Mouse (Mus musculus) CD4-positive, CD25-positive, alpha-beta regulatory T cell, adult 4 months (primary cell): ENCODE results near the gene Fgfr4. TPM values are rescaled to one million over a fixed set of nuclear protein-coding genes. Genes with fewer than 3 reads are reported as not detected.
"Not testable (repeated sequence)": the region's sequence is repeated elsewhere in the genome, so short reads cannot be mapped to it uniquely, and the experiment has no call there.

ENCODE experiments used
- ATAC-seq: one replicate; pipeline ENCODE4 v1.8.0; 2017
- polyA plus RNA-seq, 2 experiments: library from polyadenylated mRNA; unstranded; fragments of 100-300 nt; shearing (Covaris generic); gene quantifications; one replicate each; pipeline ENCODE4 v1.2.1; 2017

Gene Fgfr4
- polyA plus RNA-seq, 2 experiments from 2014 or later, result not detected

DNA sequence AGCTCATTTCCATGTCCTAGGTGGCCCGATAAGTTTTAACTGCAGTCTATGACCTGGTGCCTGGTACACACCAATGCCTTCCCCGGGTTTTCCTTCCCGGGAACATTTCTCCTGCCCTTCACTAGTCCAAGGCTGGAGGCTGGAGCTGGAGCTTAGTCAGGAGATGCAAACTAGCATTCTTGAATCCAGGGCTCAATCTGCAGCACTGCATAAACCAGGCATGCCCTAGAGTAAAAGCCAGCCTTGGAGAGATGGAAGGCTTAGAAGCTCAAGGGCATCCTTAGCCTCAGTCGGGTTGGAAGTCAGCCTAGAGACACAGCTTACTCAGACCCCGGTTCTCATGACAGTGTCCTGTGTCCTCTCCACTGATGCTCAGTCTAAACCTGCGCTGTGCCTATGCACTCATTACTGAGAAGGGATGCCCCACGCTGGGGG lies 19.9 kb downstream of the Fgfr4 start:
- ATAC-seq, result no peak

DNA sequence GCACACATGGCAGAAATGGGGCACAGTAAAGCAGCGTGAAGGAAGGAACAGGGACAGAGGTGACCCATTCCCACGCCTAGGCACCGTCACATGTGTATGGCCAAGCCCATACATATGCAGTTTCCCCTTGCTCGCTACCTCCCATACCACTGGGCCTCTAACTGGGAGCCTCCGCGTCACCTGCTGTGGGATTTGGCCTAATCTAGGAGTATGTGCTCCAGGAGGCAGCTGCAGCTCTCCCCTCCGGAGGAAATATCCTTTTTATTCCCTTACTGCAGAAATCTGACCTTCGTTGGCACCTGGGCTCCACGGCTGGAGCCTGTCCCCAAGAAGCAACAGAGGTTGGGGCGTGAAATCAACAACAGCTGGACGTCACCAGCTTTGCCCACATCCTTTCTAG lies 21.9 kb downstream of the Fgfr4 start:
- ATAC-seq, result no peak

DNA sequence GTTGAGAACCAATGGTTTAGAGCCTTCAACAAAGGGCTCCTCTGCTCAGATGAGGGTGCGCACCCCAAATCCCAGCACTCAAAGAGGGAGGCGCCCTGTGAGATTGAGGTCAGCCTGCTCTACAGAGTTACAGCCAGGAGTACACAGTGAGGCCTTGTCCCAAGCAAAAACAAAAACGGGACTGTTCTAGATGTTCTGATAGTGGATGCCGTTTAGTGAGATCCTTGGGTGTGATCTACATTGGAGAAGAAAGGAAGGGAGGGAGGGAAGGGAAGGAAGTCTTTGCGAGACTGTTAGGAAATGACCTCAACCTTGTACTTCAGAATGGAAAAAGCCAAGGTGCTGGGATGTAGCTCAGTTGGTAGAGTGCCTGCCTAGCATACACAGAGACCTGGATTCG lies 23.8 kb downstream of the Fgfr4 start:
- ATAC-seq, result no peak

DNA sequence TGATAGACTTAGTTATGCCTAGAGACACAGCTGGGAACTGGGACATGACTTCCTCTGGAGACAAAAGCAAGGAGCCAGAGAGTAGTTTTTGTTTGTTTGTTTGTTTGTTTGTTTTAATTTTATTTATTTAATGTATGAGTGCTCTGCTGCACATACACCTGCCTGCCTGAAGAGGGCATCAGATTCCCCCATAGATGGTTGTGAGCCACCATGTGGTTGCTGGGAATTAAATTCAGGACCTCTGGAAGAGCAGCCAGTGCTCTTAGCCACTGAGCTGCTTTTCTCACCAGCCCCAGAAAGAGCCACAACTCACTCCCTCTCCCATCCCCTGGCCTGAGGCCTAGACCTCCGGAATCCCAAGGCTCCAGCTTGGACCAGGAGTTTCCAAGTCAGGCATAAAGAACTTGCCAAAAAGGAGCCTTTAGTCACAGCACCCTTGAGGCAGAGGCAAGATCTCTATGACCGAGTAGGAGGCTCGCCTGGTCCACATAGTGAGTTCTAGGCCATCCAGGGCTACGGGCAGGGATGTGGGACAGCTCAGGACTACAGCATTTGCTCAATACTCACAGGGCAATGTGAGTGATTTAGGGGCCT lies 25.6 kb downstream of the Fgfr4 start:
- no peak for ATAC-seq

DNA sequence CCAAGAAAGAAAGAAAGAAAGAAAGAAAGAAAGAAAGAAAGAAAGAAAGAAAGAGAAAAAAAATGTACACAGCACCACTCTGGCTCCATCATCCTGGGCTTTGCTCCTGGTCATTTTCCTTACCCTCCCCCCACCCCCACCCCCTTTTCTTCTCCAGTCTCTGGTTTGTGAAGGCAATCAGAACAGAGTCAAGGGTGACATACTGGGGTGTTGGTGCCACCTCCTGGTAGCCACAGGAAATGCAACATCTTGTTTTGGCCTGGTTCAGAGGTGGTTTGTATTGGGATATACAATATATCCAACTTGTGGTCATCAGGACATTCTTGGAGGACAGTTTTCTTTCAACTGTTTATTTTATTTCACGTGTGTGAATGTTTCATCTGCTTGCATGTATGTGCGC lies 26.1 kb downstream of the Fgfr4 start:
- peak; percentile 68 for ATAC-seq

DNA sequence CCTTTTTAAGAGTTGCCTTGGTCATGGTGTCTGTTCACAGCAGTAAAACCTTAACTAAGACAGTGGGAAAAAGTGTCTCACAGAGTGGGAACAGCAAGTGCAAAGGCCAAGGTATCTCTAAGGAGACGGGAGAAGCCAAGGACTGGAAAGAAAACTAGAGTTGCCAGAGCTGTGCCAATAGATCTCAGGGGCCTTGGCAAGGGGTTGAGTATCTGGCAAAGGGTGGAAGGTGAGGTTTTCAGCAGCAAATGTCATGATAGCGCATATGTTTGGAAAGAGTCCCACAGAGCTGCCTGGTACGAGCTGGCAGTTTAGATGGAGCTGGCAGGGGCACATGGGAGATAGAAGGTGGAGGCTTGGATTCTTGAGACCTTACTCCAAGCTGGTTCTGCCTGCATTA lies 27.2 kb downstream of the Fgfr4 start:
- ATAC-seq, result no peak

DNA sequence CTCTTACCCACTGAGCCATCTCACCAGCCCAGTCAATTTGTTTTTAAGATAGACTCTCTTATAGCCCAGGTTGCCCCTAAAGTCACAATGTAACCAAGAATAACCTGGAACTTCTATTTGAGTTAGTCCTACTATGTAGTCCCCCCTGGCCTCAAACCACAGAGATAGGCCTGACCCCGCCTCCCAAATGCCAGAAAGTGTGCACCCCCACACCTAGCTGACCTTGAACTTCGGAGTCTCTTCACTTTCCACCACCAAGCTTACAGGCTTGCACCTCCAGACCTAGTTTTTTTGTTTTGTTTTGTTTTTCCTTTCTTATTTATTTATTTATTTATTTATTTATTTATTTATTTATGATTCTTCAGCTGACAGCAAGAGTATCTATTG lies 29.3 kb downstream of the Fgfr4 start:
- ATAC-seq, result no peak

DNA sequence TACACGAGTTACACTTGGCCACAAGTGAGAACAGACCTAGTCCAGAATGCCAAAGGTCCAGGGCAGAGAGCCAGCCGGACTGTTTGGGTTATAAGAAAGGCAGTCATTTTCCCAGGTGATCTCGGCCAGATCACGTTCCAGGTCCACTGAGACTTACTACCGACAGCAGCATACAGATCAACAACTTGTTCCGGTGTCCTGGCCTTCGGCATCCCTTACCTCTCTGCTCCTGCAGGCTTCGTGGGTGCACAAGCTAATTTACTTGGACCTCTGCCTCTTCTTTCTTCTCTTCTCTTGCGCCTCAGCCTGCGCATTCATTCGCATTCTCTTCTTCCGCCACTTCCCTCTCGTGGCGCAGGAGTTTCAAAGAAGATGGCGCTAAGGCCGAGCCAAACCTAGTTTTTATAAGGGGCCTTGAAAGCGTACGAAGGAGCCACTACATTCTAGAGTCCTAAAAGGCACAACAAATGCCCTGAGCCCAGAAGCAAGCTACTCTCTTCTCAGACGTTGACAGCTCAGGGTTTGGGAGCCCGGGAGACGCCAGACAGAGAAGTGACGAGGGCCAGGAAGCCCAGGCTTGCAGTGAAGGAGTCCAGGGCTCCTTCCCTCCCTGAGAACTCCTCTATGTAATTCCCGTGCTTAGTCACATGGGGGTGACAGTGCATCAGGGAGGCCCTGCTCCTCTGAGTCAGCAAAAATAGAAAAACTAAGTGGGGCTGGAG lies 29.9 kb downstream of the Fgfr4 start:
- ATAC-seq, result peak; percentile 76

DNA sequence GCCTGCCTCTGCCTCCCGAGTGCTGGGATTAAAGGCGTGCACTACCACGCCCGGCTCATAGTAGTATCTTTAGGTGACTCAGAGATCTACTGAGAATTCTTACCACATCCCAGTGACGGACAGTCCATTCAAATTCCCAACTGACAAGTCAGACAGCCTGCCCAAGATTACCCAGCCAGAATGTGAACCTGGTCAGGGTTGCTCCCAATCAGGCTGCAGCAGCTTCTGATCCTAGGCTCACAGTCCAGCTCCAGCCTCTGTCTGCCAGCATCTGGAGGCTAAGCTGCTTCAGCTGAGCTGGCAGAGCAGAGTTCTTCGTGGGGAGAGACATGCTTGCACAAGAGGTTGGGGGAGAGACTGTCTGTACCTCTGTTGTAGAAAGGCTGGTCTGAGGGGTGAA lies 30.9 kb downstream of the Fgfr4 start:
- no peak for ATAC-seq

DNA sequence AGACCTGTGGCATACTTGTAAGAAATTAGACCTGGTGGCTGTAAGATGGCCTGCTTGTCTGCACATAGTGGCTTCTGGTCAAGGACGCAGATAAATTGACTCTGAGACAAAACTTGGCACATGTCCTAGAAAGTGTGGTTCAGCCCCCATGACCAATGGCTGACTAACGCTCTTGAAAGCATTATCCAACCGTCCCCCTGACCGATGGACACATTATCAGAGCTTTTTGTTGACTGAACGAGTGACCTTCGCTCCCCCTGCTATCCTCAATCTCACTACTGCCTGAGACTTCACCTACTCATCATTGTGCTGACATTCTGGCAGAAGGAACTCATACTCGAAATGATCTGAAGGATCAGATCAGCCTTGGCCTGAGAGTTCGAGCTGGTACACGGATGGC lies 34.6 kb downstream of the Fgfr4 start:
- ATAC-seq, result not testable (repeated sequence)

DNA sequence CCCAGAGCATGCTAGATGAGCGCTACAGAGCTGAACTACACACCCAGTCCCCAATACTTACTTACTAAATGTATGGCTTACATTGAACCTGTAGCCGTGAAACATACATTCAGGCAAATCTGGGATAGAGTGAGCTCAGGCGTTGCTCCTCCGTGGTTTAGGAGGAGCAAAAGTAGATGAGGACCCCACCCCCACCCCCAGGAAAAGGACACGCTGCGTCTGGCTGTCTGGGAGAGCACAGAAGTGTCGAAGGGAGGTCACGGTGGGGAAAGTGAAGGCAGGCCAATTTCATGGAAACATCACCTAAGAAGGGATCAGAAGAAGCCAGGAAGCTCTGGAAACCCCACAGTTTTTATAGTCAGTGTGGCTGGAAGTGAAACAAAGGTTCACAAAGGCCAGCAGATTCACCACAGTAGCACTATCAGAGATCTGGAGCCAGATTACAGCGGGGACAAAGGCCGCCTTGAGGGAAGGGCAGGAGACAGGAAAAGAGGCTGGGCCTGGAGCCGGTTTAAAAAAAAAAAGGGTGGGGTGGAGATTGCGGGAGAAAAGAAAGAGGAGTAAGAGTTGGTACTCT lies 37.2 kb downstream of the Fgfr4 start:
- ATAC-seq, result peak; percentile 22

DNA sequence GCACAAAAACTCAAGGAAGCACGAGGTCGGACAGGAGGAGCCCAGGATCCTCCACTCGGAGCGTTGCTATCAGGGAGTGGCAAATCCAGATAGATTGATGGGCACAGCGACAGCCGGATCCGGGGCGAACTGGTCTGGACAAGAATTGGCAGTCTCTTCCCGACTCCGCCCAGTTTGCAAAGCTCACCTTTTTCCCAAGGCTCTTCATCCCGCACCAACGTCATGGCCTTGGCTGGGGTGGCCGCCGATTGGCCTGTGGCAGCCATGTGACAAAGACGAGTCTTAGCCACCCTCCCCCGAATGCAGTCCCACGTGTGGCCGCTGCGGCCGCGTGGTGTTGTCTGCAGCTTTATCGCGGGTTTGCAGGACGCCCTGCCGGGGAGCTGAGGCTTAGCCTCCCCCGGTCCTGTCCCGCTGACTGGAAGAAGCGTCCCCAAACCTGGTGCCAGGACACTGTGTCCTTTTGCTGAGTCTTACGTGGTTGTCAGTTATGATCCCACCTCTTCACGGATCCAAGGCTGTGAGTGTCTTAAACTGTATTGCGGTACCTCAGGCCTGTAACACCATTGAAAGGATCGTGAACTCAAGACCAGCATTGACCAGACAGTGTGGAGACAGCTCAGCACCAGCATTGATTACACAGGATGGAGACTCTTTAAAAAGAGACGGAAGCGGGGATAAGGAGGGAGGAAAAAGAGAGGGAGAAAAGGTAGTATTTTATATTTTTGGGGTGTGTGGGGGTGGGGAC lies 37.9 kb downstream of the Fgfr4 start:
- peak; percentile 99 for ATAC-seq

DNA sequence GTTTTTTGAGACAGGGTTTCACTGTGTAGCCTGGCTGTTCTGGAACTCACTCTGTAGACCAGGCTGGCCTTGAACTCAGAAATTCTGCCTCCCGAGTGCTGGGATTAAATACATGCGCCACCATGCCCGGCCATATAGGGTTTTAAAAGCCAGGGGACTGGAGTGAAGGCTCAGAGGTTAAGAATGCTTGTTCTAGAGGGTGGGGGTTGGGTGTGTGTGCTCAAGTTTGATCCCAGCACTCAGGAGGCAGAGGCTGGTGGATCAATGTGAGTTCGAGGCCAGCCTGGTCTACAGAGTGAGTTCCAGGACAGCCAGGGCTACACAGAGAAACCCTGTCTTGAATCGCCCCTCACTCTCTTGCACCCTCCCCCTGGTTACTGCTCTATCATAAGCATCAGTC lies 39.1 kb downstream of the Fgfr4 start:
- ATAC-seq, result no peak

DNA sequence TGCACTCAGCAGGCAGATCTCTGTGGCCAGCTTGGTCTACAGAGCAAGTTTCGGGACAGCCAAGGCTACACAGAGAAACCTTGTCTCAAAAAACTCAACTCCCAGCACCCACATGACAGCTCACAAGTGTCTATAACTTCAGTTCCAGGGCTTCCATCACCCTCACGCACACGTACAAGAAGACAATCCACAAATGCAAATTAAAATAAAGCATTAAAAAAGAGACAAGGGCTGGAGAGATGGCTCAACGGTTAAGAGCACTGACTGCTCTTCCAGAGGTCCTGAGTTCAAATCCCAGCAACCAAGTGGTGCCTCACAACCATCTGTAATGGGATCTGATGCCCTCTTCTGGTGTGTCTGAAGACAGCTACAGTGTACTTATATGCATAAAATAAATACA lies 50.3 kb downstream of the Fgfr4 start:
- ATAC-seq, result not testable (repeated sequence)

DNA sequence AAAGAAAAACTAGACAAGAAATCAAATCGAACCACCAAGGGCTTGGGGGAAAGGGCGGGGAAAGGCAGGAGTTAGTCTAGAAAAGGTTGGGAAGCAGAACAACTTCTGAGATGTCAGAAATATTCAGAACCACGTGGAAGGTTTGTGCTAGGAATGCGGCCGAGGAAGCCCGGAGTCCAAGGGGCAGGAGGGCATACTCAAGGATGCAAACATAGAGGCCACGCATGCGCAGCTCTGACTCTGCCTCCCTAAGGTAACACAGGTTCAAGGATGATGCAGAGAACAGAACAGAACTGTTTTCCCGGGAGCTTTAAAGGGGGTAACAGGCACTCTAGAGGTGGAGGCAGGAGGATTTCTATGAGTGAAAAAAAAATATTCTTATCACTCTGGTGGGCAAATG lies 51.3 kb downstream of the Fgfr4 start:
- no peak for ATAC-seq

DNA sequence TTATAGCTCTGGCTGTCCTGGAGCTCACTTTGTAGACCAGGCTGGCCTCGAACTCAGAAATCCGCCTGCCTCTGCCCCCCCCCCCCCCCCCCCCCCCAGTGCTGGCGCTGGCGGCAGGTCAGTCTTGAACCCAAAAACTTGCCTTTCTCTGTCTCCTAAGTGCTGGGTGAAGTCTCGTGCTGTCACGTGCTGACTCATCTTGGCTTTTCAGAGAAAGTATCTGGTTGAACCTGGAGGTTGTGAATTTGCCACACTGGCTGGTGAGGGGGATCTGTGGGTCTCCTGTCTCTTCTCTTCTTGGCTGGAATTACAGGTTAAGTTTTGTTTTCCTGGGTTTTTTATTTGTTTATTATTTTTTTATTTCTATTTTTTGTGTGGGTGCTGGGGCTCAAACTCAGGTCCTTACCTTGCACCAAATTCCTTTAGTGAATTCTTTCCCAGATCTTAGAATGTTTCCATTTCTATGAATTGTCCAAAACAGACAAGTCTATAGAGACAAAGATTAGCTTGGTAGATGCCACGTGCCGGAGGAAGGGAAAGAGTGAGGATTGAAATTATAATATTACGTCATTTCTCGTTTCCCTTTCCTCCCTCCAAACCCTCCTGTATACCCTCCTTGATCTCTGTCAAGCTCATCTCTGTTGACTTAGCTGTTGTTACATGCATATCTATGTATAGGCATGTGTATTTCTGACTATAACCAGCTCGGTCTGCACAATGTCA lies 52.4 kb downstream of the Fgfr4 start:
- no peak for ATAC-seq

DNA sequence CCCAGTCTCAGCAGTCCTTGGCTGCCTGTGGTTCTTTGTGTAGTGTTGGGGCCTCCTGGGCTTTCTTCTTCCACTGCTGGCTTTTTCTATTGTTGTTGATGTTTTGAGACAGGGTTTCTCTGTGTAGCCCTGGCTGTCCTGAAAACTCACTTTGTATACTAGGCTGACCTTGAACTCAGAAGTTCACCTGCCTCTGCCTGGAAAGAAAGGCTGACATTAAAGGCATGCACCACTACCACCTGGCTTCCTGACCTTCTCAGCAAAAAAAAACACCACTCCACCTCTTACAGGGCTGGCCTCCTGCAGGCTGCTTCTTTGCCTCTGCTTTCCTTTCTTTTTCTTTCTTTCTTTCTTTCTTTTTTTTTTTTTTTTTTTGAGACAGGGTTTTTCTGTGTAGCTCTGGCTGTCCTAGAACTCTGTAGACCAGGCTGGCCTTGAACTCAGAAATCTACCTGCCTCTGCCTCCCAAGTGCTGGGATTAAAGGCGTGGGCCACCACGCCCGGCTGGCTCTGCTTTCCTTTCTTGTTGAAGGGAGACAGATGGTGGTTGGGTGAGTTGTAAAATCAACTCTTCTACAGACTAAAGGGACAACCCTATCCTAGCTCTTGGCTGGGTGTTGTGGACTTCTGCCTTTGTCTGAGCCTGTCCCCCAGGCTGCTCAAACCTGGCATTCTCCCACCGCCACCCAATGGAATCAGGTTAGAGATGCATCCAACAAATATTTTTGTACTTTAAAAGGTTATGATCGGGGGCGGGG lies 53.2 kb downstream of the Fgfr4 start:
- ATAC-seq, result no peak

DNA sequence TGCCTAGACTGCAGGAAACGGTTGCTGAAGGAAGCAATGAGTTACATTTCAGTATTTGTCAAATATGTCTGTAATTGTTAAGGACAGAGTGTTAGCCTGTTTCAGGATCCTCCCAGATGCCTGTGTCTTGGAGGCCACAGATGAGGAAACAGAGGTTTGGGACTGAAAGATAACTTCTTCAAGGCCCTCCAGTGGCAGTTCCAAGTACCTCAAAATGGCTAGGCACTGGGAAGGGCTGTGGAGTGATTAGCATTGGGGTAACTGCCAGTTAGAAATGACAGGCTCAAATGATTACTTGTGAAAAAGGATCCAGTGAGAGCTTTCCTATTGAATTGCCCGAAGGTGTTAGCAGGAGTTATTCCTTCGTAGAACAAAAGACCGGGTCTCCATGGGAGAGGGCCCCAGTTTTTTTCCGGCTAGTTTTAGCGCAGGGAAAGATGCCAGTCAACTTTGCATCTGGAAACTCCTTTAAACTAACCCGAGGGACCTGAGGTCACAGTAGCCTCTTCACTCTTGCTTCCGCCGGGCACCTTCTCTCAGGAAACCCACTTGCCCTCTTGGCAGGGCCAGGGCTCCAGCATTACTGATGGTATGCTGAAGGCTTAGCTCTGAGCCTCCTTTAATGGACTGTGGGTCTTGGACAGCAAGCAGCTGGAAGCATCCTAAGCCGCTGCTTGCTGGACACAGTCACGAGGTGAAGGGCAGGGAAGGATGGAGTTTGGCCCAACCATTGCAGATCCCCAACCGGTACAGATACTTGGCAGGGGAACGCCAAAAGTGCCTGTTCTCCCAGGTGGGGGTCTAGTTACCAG lies 56.6 kb downstream of the Fgfr4 start:
- ATAC-seq, result no peak

DNA sequence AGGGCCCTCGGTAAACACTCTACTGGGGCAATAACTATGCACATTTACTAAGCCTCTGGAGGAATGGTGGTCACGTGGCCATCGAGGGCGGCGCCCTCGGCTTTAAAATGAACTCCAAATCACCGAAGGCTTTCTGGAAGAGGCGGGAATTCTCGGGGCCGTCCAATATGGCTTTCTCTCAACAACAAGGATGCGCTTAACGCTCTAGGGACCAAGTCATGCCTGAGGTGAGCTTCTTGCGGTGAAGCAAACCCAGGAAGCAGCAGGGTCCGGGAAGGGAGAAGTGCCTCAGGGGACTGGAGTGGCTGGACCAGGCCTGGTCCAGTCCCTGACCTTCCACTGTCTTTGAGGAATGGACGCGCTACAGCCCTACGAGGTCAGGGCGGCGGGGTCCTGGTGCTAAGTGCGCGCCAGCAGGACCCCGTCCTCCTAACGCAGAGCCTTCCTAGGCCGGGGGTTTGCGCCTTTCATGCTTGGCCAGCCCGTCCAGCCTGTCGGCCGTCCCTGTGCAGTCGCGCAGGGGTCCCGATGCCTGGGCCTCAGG lies 57.3 kb downstream of the Fgfr4 start, which contains the start of gene Nsd1:
Nsd1 (plus strand) TSS at position 134 of the 544 bp plus-strand sequence.
- ATAC-seq, result no peak

DNA sequence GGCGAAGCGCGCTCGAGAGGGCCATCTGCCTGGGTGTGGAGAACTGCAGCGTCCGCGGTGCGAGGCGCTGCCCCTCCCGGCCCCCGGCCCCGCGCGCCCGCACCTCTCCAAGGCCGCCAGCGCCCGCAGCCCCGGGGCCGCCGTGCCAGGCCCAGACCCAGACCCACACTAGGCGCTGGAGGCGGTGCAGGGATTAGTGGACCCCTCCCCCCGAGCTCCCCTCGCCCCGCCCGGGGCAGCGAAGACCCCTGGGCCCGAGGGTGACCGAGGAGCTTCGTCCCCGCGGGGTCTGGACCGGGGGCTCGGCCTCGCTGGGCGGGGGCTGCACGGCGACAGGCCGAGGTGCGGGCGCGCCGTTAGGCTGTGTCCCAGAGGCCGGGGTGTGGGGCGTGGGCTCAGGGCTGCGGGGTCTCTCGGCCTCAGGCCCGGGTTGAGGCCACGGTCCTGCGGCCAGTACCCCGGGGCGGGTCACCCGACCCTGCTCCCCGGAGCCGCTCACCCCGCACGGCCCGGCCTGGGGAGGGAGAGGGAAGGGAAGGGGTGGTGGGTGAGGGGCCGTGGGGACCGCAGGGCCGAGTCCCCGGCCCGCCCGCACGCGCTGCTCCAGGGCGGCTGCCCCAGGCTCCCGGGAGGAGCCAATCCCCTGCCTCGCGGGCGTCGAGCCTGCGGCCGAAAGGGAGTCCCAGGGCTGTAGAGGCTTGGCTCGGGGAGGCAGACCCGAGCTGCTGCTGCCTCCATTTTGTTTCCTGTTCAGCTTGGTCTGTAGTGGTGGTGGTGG lies 57.9 kb downstream of the Fgfr4 start:
- peak; percentile 60 for ATAC-seq
